12 mouse cellular contexts compared by ENCODE assay signal in genomic region chr14:60377107-60377506, GRCm38 (mm10). TPM values are rescaled to one million over a fixed set of nuclear protein-coding genes. Genes with fewer than 3 reads are reported as not detected.
DNase-seq lines count a peak whose midpoint lies in the region; ATAC-seq and TF ChIP-seq lines count a peak whose summit lies in the region.
"Had no signal": no experiment of that assay in that cellular context is flagged by ENCODE, and none has a peak within 500 bp of the region (broad histone marks: within the 10 kb centered on the region; RNA-seq: fewer than 3 reads in every experiment).

No protein-coding gene starts in this region.

- H3K4me3 ChIP-seq in left cerebral cortex, adult 2 months: no peak overlapping the region; the same call in 1 of the 2 replicates
- H3K4me3 ChIP-seq in forebrain, embryonic 14.5 days (ENCODE audit: low read depth, low read length): no peak overlapping the region
- peak overlapping the region; percentile 76; the same call in 1 of the 2 replicates for H3K4me3 ChIP-seq in hindbrain, embryonic 13.5 days
- no peak overlapping the region for H3K4me3 ChIP-seq in neural tube, embryonic 14.5 days (ENCODE audit: low read depth, low read length)

- H3K36me3 ChIP-seq in forebrain, embryonic 14.5 days (ENCODE audit: control insufficient read depth, insufficient read depth, low read length): no peaks in the 10 kb centered on the region; the same call in 1 of the 2 replicates
- H3K36me3 ChIP-seq in hindbrain, embryonic 13.5 days: peaks cover 6% of the 10 kb centered on the region; the same call in 1 of the 2 replicates
- H3K36me3 ChIP-seq in neural tube, embryonic 14.5 days (ENCODE audit: control insufficient read depth, insufficient read depth, low read length): no peaks in the 10 kb centered on the region
- H3K36me3 ChIP-seq: liver, embryonic 15.5 days had no signal

- WGBS in forebrain, embryonic 14.5 days: 65% methylated on average over 2 of the region's 2 CpGs
- 70% methylated on average over 2 of the region's 2 CpGs for WGBS in hindbrain, embryonic 13.5 days
- WGBS in neural tube, embryonic 14.5 days: 83% methylated on average over 2 of the region's 2 CpGs

- peak overlapping the region; percentile 87; the same call in 1 of the 2 replicates for H3K4me2 ChIP-seq in forebrain, embryonic 14.5 days (ENCODE audit: low read length)
- H3K4me2 ChIP-seq in hindbrain, embryonic 13.5 days: peak overlapping the region; percentile 95
- peak overlapping the region; percentile 94; the same call in 1 of the 2 replicates for H3K4me2 ChIP-seq in neural tube, embryonic 14.5 days (ENCODE audit: low read depth, low read length)

- no peaks in the 10 kb centered on the region for H3K9me3 ChIP-seq in forebrain, embryonic 14.5 days (replicated peaks; ENCODE audit: control insufficient read depth, low read length)
- H3K9me3 ChIP-seq in hindbrain, embryonic 13.5 days: no peaks in the 10 kb centered on the region
- H3K9me3 ChIP-seq in neural tube, embryonic 14.5 days (ENCODE audit: control insufficient read depth, low read length): no peaks in the 10 kb centered on the region
- H3K9me3 ChIP-seq: liver, embryonic 15.5 days had no signal

- no peak overlapping the region for H3K9ac ChIP-seq in forebrain, embryonic 14.5 days (ENCODE audit: low read length)
- H3K9ac ChIP-seq in hindbrain, embryonic 13.5 days: peak overlapping the region; percentile 99; the same call in 1 of the 2 replicates
- 0 out of 2 replicates have a peak overlapping the region, but pooled peaks have one; percentile 97 for H3K9ac ChIP-seq in neural tube, embryonic 14.5 days (replicated peaks; ENCODE audit: low read depth, low read length)
- H3K9ac ChIP-seq: liver, embryonic 15.5 days had no signal

- peaks cover 22% of the 10 kb centered on the region for H3K4me1 ChIP-seq in forebrain, embryonic 14.5 days (ENCODE audit: control insufficient read depth, insufficient read depth, low read length)
- peaks cover 37% of the 10 kb centered on the region for H3K4me1 ChIP-seq in hindbrain, embryonic 13.5 days (replicated peaks)
- H3K4me1 ChIP-seq in neural tube, embryonic 14.5 days (ENCODE audit: control insufficient read depth, insufficient read depth, low read length): peaks cover 24% of the 10 kb centered on the region
- H3K4me1 ChIP-seq: liver, embryonic 15.5 days had no signal

- TF ChIP-seq CTCF in left cerebral cortex, adult 2 months (IDR thresholded peaks at IDR 0.05): no peak

- H3K27ac ChIP-seq in left cerebral cortex, adult 2 months: peak overlapping the region; percentile 97
- peak overlapping the region; percentile 95; the same call in 1 of the 2 replicates for H3K27ac ChIP-seq in forebrain, embryonic 14.5 days (ENCODE audit: low read depth, low read length)
- H3K27ac ChIP-seq in hindbrain, embryonic 13.5 days: peak overlapping the region; percentile 98
- H3K27ac ChIP-seq in neural tube, embryonic 14.5 days (ENCODE audit: low read depth, low read length): peak overlapping the region; percentile 97; the same call in 1 of the 2 replicates
- H3K27ac ChIP-seq: liver, embryonic 15.5 days; macrophage had no signal

- intact Hi-C loops in left cerebral cortex, adult 2 months (cut with DNase I): no loop called here
- intact Hi-C loops in left cerebral cortex, postnatal 25 days (cut with DNase I): loop anchor here (5.0 kb wide), 1 partner anchor 110 kb away; the partner anchor contains the start of gene Mtmr6

- DNase-seq in left cerebral cortex, adult 2 months (ENCODE audit: extremely low spot score in 1 of 2, low spot score in 2 of 2): no peak
- no peak for DNase-seq in left cerebral cortex, postnatal 25 days (ENCODE audit: low spot score in 2 of 2)
- no peak for DNase-seq in forebrain, embryonic 14.5 days (ENCODE audit: low spot score)
- DNase-seq in B cell, adult 2 months: no peak
- DNase-seq in gastrocnemius, adult 8-10 months (ENCODE audit: low spot score in 2 of 2): no peak
- DNase-seq: adrenal gland, postnatal 10 days; thymus, postnatal 25 days had no signal

- peak; percentile 6; the same call in 1 of the 2 replicates for ATAC-seq in forebrain, embryonic 14.5 days
- no peak for ATAC-seq in hindbrain, embryonic 13.5 days (ENCODE audit: low FRiP score)
- ATAC-seq in neural tube, embryonic 14.5 days (ENCODE audit: low read depth): peak; percentile 26
- ATAC-seq: intestine, embryonic 16.5 days had no signal

- no peaks in the 10 kb centered on the region for H3K27me3 ChIP-seq in forebrain, embryonic 14.5 days (replicated peaks; ENCODE audit: control insufficient read depth, insufficient read depth, low read length)
- 0 out of 2 replicates have a peak, but pooled peaks cover 2% of the 10 kb centered on the region for H3K27me3 ChIP-seq in hindbrain, embryonic 13.5 days
- no peaks in the 10 kb centered on the region for H3K27me3 ChIP-seq in neural tube, embryonic 14.5 days (ENCODE audit: control insufficient read depth, insufficient read depth, low read length)

RNA-seq across cellular contexts. Expression of gene Amer2, which starts 4.0 kb away (rescaled TPM):
- total RNA-seq in left cerebral cortex, adult 2 months (2021): 10 to 100 TPM; 40.6 to 45.6 TPM
- 10 to 100 TPM; 37.3 to 38.0 TPM for total RNA-seq in left cerebral cortex, postnatal 25 days (2021)
- polyA plus RNA-seq in forebrain, embryonic 14.5 days (2014; fragmentation: Nextera tagmentation; extraction: Ambion mirVana): 9.4 and 16.0 TPM in 2 replicates
- 22.6 and 24.5 TPM in 2 replicates for polyA plus RNA-seq in hindbrain, embryonic 13.5 days (2015; fragmentation: Nextera tagmentation; extraction: Ambion mirVana)
- 21.3 and 21.9 TPM in 2 replicates for polyA plus RNA-seq in neural tube, embryonic 14.5 days (2014; fragmentation: Nextera tagmentation; extraction: Ambion mirVana)
- under 1 TPM in 1 of 4 experiments, not detected in 3; 0.02 TPM for total RNA-seq in gastrocnemius, adult 8-10 months (2022)
- polyA plus RNA-seq: macrophage had no signal

Comparison
In these comparisons a context has a peak if more than half of its experiments do, and no peak if none do; other contexts are left out.
1. RNA of gene Amer2, which starts 4.0 kb away (total RNA-seq): 40.6 to 45.6 TPM in left cerebral cortex, adult 2 months and 37.3 to 38.0 TPM in left cerebral cortex, postnatal 25 days; 0.02 TPM in gastrocnemius, adult 8-10 months; every median in the first group is over 10 times any median in the second.
2. Peak in every context shown above with its lines, with median percentiles within 50 percentile points of each other: H3K27ac ChIP-seq and H3K4me2 ChIP-seq.